Mouse (Mus musculus) neural tube, embryonic 15.5 days (tissue): ENCODE measurements around the gene Cd1d1. TPM values are rescaled to one million over a fixed set of nuclear protein-coding genes. Genes with fewer than 3 reads are reported as not detected.
A peak's percentile ranks its signal among the peaks of the same experiment; 100 is the strongest.
"Not testable (repeated sequence)": the region's sequence is repeated elsewhere in the genome, so short reads cannot be mapped to it uniquely, and the experiment has no call there.

Experiments used
- ATAC-seq: fragments of 200-750 bp; cut with Nextera tagmentation; 2 replicates; pipeline ENCODE4 v1.8.0; 2017; ENCODE audit warnings: mild to moderate bottlenecking, moderate TSS enrichment, moderate library complexity; ENCODE audit not compliant: low FRiP score
- H3K27ac ChIP-seq: fragments of 300-500 bp; sonication (generic); replicated peaks from 2 replicates; pipeline ENCODE4 v1.5.1; 2015; ENCODE audit warnings: mild to moderate bottlenecking, inconsistent platforms
- H3K27me3 ChIP-seq: fragments of 300-500 bp; sonication (generic); replicated peaks from 2 replicates; pipeline ENCODE4 v1.6.1; 2015; ENCODE audit warnings: inconsistent platforms
- H3K36me3 ChIP-seq: fragments of 300-500 bp; sonication (generic); 2 replicates; pipeline ENCODE4 v1.6.1; 2015; ENCODE audit warnings: inconsistent platforms
- H3K4me1 ChIP-seq: fragments of 300-500 bp; sonication (generic); 2 replicates; pipeline ENCODE4 v1.6.1; 2015; ENCODE audit warnings: inconsistent platforms
- H3K4me2 ChIP-seq: fragments of 300-500 bp; sonication (generic); 2 replicates; pipeline ENCODE4 v1.6.1; 2015; ENCODE audit warnings: inconsistent platforms, mild to moderate bottlenecking, moderate library complexity
- H3K4me3 ChIP-seq: fragments of 300-500 bp; sonication (generic); replicated peaks from 2 replicates; pipeline ENCODE4 v1.5.1; 2015; ENCODE audit warnings: mild to moderate bottlenecking, inconsistent platforms
- H3K9ac ChIP-seq: fragments of 300-500 bp; sonication (generic); replicated peaks from 2 replicates; pipeline ENCODE4 v1.6.1; 2015; ENCODE audit warnings: mild to moderate bottlenecking, inconsistent platforms
- H3K9me3 ChIP-seq: fragments of 300-500 bp; sonication (generic); replicated peaks from 2 replicates; pipeline ENCODE4 v1.6.1; 2016; ENCODE audit warnings: inconsistent platforms
- WGBS: fragments of 180-500 bp; shearing (Covaris S2); methylation state at CpG from one replicate; pipeline ENCODE4 v1.1.7; 2015; ENCODE audit warnings: mixed read lengths; 5-methylcytosine and 5-hydroxymethylcytosine counted together
- polyA plus RNA-seq: library from polyadenylated mRNA; unstranded; fragments of >200 nt; fragmentation: Nextera tagmentation; extraction: Ambion mirVana; gene quantifications from 2 replicates; pipeline ENCODE4 v1.2.1, GENCODE M21; 2015

The Cd1d1 gene
- 52.0 and 57.0 TPM in 2 replicates for polyA plus RNA-seq

DNA sequence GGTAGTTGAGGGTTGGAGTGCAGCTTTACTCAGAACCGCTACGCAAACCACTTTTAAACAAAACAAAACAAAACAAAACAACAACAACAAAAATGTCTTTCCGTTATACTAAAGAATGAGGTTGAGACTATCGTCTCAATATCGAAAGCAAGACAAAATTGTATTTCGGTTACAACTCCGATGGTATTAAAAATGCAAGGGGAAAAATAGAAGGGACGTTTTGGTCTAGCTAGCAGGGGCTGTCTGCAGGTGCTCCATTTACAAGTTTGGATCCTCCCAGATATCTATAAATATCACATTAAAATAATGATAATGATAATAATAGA, at the start of gene Cd1d1:
TSS of gene Cd1d1 (minus strand) at position 27 of the 326 bp plus-strand sequence.
- Histone ChIP-seq H3K4me3 (peak within 1 kb of the TSS; percentile 57), H3K9me3 (no peaks in the 10 kb centered on the region), H3K4me1 (peaks cover 13% of the 10 kb centered on the region), H3K9ac (peak within 1 kb of the TSS; percentile 73), H3K27ac (peak within 1 kb of the TSS; percentile 93), H3K4me2 (peak within 1 kb of the TSS; percentile 61), H3K36me3 (no peaks in the 10 kb centered on the region), H3K27me3 (no peaks in the 10 kb centered on the region)
- 27% methylated on average over 8 of the region's 8 CpGs for WGBS
- 0 out of 2 replicates have a peak, but pooled peaks have one; percentile 25 for ATAC-seq

DNA sequence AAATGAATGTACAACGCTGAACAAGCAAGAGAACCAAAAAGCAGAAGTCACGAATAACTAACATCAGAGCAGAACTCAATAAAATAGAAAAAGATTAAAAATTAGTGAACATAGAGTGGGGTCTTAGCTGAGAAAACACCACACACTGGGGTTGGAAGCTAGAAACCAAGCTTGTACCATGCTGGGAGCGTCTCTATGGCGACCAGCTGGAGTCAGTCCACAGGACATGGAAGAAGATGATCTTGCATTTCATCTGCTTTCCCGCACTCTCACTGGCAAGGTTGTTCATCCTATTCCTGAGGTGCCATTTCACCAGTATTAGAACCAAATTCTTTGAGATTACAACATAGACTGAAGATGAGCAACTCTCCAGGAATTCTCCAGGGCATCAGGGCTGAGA, 48.6 kb upstream of the Cd1d1 start:
- Histone ChIP-seq H3K4me1 (no peaks in the 10 kb centered on the region), H3K4me3 (no peak overlapping the region), H3K36me3 (no peaks in the 10 kb centered on the region), H3K27ac (no peak overlapping the region), H3K27me3 (no peaks in the 10 kb centered on the region), H3K9me3 (no peaks in the 10 kb centered on the region), H3K4me2 (no peak overlapping the region), H3K9ac (no peak overlapping the region)
- no peak for ATAC-seq
- WGBS = 83% methylated on average over 5 of the region's 5 CpGs

DNA sequence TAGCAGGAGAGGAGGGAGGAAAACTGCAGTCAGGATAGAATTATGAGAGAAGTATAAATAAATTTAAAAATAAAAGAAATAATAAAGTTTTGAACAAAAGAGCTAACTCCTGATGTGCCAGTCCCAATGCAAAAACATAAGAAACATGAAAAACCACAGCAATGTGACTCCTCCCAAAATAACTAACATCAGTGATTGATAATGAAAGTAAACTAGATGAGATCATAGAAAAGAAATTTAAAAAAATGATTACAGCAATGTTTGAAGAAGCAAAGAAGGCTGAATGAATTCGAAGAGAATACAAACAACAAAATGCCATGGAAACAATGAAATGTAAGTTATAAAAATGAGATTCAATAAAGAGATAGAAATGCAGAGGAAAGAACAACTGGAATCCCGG, 42.5 kb upstream of the Cd1d1 start:
- ATAC-seq = no peak
- WGBS = 78% methylated on average over 2 of the region's 2 CpGs
- H3K4me3 ChIP-seq = no peak overlapping the region
- no peaks in the 10 kb centered on the region for H3K27me3 ChIP-seq
- no peaks in the 10 kb centered on the region for H3K36me3 ChIP-seq
- H3K27ac ChIP-seq = no peak overlapping the region
- no peak overlapping the region for H3K9ac ChIP-seq
- H3K4me1 ChIP-seq = no peaks in the 10 kb centered on the region
- no peaks in the 10 kb centered on the region for H3K9me3 ChIP-seq
- H3K4me2 ChIP-seq = no peak overlapping the region

DNA sequence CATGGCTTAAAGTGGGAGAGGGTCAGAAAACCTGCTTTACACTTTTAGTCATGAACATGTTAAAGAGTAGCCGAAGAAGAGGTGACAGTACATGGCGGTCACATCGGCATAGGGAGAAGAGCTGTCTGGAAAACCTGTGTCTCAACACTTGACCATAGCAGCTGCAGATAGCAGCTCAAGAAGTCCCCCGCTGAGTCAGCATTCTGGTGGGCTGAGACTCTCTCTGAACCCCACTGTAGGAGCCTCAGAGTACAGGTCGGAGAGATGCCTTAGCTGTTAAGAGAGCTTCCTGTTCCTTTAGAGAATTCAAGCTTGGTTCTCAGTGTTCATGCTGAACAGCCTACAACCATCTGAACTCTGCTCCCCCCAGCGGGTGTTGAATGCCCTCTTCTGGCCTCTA, 39.3 kb upstream of the Cd1d1 start:
- H3K9ac ChIP-seq = no peak overlapping the region
- H3K9me3 ChIP-seq = no peaks in the 10 kb centered on the region
- no peaks in the 10 kb centered on the region for H3K27me3 ChIP-seq
- ATAC-seq = no peak
- 91% methylated on average over 6 of the region's 6 CpGs for WGBS
- H3K4me1 ChIP-seq = no peaks in the 10 kb centered on the region
- no peak overlapping the region for H3K4me3 ChIP-seq
- H3K27ac ChIP-seq = no peak overlapping the region
- H3K4me2 ChIP-seq = no peak overlapping the region
- H3K36me3 ChIP-seq = no peaks in the 10 kb centered on the region

DNA sequence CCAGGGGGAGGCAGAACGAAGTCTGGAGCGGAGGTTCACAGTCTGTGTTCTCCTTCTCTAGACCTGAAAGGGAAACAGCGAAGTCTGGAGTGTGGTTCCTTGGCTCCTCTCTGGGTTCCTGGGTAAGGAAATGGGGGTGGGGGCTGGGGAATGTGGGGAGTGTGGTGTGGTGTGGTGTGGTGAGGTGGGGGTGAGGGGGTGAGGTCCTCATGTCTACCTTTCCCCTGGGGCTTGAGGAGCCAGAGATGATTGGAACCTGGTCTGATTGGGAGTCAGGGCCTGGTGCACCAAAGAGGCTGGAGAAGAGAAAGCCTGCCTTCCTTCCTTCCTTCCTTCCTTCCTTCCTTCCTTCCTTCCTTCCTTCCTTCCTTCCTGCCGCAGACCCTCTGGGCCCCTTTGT, 34.8 kb upstream of the Cd1d1 start:
- H3K36me3 ChIP-seq = no peaks in the 10 kb centered on the region
- ATAC-seq = no peak
- WGBS = 83% methylated on average over 4 of the region's 4 CpGs

DNA sequence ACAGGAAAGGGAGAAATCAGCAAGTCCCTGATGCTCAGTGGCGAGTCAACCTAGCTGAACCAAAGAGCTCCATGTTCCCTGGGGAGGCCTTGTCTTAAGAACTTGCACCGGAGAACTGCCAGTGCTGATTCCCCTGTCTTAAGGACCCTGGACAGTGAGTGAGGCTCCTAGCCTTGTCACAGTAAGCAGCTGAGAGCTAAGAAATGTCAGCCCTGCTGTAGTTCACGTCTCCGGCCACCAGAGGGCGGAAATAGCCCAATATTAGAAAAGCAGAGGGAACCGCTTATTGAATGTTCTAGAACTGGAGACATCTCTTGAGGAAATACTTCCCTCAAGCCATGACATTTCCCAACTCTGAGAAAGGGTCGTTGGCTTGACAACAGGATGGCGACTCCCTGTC, 34.1 kb upstream of the Cd1d1 start:
- Histone ChIP-seq H3K4me1 (no peaks in the 10 kb centered on the region), H3K27ac (no peak overlapping the region), H3K9ac (no peak overlapping the region), H3K36me3 (no peaks in the 10 kb centered on the region), H3K27me3 (no peaks in the 10 kb centered on the region), H3K4me3 (no peak overlapping the region), H3K9me3 (no peaks in the 10 kb centered on the region), H3K4me2 (no peak overlapping the region)
- ATAC-seq = no peak
- 29% methylated on average over 8 of the region's 8 CpGs for WGBS

More for the DNA sequence above, 34.8 kb upstream of the Cd1d1 start:
- Histone ChIP-seq H3K9ac (no peak overlapping the region), H3K27me3 (no peaks in the 10 kb centered on the region), H3K4me1 (no peaks in the 10 kb centered on the region), H3K27ac (no peak overlapping the region), H3K9me3 (no peaks in the 10 kb centered on the region), H3K4me2 (no peak overlapping the region), H3K4me3 (no peak overlapping the region)

DNA sequence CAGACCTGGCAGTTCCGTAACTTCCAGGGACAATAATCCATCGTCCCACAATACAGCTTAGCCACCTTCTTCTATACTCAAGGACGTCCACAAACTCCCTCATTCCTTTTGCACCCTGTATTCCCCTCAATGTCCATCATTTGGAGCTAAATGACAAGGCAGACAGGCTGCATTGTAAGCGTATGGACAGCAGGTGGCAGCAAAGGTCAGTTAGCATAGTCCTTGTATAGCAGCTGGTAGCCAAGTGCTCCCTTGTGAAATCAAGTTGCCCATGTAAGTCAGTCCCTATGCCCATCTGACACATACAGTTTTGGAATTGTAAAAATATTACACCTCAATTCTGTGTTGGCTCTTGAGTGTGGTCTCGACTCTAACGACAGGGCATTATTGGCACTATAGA, 31.6 kb upstream of the Cd1d1 start:
- H3K4me3 ChIP-seq = no peak overlapping the region
- H3K27ac ChIP-seq = no peak overlapping the region
- H3K9ac ChIP-seq = no peak overlapping the region
- ATAC-seq = peak; percentile 55
- WGBS = 19% methylated on average over 6 of the region's 6 CpGs
- H3K4me2 ChIP-seq = no peak overlapping the region
- no peaks in the 10 kb centered on the region for H3K36me3 ChIP-seq
- no peaks in the 10 kb centered on the region for H3K9me3 ChIP-seq
- no peaks in the 10 kb centered on the region for H3K27me3 ChIP-seq
- H3K4me1 ChIP-seq = no peaks in the 10 kb centered on the region

DNA sequence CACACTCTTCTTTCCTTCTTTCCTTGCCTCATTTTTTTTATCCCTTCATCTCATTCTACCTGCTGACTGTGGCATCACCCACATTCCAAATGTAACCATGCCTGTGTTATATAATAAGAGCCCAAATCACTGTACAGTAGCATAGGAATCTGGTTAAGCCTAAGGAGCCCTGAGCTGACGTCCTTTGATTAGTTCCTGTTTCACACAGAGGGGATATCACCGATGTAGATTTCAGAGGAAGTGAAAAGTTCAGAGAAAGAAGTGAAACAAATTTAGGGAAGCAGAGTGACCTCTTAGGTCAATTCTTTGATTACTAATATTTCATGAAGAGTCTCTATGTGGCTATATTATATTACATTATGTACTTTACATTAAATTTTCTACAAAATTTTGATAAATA, 18.5 kb upstream of the Cd1d1 start:
- H3K9ac ChIP-seq = no peak overlapping the region
- no peak overlapping the region for H3K27ac ChIP-seq
- H3K9me3 ChIP-seq = no peaks in the 10 kb centered on the region
- H3K4me3 ChIP-seq = no peak overlapping the region
- H3K4me2 ChIP-seq = no peak overlapping the region
- WGBS = 89% methylated on average over 2 of the region's 2 CpGs
- no peaks in the 10 kb centered on the region for H3K4me1 ChIP-seq
- no peaks in the 10 kb centered on the region for H3K36me3 ChIP-seq
- no peaks in the 10 kb centered on the region for H3K27me3 ChIP-seq
- ATAC-seq = no peak

DNA sequence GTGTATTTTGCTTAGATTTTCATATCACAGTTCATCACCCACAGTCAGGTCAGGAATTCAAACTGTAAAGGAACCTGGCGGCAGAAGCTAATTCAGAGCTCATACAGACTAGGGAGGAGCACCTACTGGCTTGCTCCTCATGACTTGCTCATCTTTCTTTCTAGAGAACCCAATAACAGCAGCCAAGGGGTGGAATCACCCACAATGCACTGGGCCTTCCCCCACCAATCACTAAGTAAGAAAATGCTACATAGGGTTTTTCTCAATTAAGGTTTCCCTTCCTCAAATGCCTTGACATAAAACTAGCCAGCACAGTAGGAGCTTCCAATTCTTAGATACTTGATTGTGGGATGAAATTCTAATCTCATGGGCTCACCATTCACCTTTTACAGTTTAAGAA, 17.8 kb upstream of the Cd1d1 start:
- H3K4me3 ChIP-seq = no peak overlapping the region
- no peaks in the 10 kb centered on the region for H3K36me3 ChIP-seq
- 97% methylated on average over 1 of the region's 1 CpGs for WGBS
- no peak overlapping the region for H3K27ac ChIP-seq
- no peak for ATAC-seq
- H3K9ac ChIP-seq = no peak overlapping the region
- no peak overlapping the region for H3K4me2 ChIP-seq
- no peaks in the 10 kb centered on the region for H3K4me1 ChIP-seq
- H3K27me3 ChIP-seq = no peaks in the 10 kb centered on the region
- no peaks in the 10 kb centered on the region for H3K9me3 ChIP-seq

DNA sequence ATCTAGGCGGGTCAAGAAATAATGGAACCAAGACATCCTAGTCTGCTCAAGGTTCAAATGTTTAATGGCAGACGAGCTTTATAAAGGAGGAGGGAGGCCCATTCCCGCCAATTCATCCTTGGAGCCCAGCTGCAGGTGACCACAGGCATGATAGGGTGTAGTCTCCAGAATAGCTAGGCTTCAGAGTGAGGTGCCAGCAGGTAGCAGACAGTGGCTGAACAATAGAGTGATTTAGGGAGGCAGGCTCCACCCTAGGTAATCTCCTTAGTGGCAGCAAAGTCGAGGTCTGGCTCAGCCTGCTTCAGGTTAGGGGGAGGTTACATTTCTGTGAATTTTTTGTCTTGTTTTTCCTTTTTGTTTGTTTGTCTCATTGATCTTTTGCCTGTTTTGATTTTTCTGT, 16.7 kb upstream of the Cd1d1 start:
- no peak for ATAC-seq
- no peak overlapping the region for H3K4me2 ChIP-seq
- H3K36me3 ChIP-seq = no peaks in the 10 kb centered on the region
- no peak overlapping the region for H3K4me3 ChIP-seq
- H3K9me3 ChIP-seq = no peaks in the 10 kb centered on the region
- H3K27me3 ChIP-seq = no peaks in the 10 kb centered on the region
- H3K27ac ChIP-seq = no peak overlapping the region
- WGBS = 58% methylated on average over 4 of the region's 4 CpGs
- no peak overlapping the region for H3K9ac ChIP-seq
- no peaks in the 10 kb centered on the region for H3K4me1 ChIP-seq

DNA sequence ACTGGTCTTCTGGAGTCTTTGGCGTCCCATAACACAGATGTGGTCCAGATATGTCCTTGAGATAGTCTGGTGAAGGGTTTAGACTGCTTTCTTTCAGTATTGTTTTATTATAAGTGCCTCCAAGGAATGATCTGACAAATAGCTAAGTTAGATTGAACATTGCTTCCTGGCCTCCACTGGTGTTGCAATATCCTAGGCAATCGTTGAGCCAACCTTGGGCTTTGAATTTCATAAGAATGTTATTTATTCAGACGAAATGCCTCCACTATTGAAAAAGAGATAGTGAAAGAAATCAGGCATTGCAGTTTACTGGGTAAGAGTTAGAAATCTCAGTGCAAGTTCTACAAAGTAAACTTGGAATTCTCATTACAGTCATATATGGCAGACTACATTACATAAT, 13.2 kb upstream of the Cd1d1 start:
- WGBS = 86% methylated on average over 3 of the region's 3 CpGs
- not testable (repeated sequence) for H3K9me3 ChIP-seq, H3K27me3 ChIP-seq, ATAC-seq, H3K36me3 ChIP-seq, H3K4me3 ChIP-seq, H3K9ac ChIP-seq, H3K4me1 ChIP-seq, H3K4me2 ChIP-seq, H3K27ac ChIP-seq

DNA sequence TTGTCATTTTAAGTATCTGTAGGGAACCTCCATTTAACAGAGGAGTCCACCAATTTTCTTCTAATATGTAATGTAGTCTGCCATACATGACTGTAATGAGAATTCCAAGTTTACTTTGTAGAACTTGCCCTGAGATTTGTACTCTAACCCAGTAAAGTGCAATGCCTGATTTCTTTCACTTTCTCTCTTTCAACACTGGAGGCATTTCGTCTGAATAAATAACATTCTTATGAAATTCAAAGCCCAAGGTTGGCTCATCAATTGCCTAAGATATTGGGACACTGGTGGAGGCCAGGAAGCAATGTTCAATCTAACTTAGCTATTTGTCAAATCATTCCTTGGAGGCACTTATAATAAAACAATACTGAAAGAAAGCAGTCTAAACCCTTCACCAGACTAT, 9.0 kb upstream of the Cd1d1 start:
- not testable (repeated sequence) for H3K9me3 ChIP-seq, H3K4me2 ChIP-seq, ATAC-seq, H3K27ac ChIP-seq, H3K27me3 ChIP-seq, H3K4me3 ChIP-seq, H3K36me3 ChIP-seq, H3K9ac ChIP-seq, H3K4me1 ChIP-seq
- WGBS = 78% methylated on average over 1 of the region's 1 CpGs

DNA sequence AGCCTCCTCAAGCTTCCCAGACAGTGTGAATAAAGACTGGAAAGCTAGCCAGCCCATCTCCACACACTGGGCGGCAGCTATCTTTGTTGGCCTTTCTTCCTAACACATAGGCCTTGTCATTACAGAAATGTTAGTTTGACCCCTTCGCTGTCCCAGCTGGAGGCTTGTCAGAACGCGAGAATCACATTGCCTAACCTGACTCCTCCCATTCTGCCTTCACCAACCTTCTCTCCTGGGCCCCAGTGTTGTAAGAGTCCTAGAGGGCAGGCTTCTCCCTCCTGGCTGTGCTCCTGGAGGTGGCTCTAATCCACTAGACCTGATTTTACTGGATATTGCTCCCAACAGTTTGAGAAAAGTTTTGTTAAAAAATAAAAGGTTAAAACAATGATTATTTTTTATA, 1.4 kb upstream of the Cd1d1 start:
- H3K9ac ChIP-seq = no peak overlapping the region
- no peaks in the 10 kb centered on the region for H3K36me3 ChIP-seq
- no peak for ATAC-seq
- peaks cover 13% of the 10 kb centered on the region for H3K4me1 ChIP-seq
- H3K27me3 ChIP-seq = no peaks in the 10 kb centered on the region
- no peak overlapping the region for H3K27ac ChIP-seq
- H3K4me2 ChIP-seq = no peak overlapping the region
- no peak overlapping the region for H3K4me3 ChIP-seq
- WGBS = 35% methylated on average over 4 of the region's 4 CpGs
- H3K9me3 ChIP-seq = no peaks in the 10 kb centered on the region
